Mouse (Mus musculus) ZHBTc4 (cell line): ENCODE data around the gene Ccdc107.
A peak's percentile ranks its signal among the peaks of the same experiment; 100 is the strongest.

Source experiments
- DNase-seq: peaks from one replicate; pipeline ENCODE4 v3.0.0-alpha.2; 2011; ENCODE audit warnings: low read depth, low spot score

Ccdc107 gene

DNA sequence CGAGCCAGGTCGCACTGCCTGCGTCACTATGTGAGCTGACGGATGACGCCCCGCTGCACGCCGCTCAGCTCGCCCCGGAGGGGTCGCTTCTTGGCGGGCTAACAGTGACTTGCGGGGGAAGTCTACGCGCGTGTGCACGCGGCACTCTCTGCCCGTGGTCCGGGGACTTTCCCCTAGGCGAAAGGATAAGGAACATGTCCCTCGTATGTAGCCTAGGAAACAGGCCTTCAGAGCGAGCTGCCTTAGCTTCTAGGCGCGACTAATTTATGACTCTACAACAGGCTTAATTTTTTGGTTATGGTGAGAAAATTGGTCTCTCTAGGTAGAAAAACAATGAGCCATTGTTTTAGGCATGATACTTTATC, at the start of gene Ccdc107:
TSS of gene Ccdc107 (plus strand) at position 80 of the 365 bp plus-strand sequence.
- peak; percentile 99 for DNase-seq

DNA sequence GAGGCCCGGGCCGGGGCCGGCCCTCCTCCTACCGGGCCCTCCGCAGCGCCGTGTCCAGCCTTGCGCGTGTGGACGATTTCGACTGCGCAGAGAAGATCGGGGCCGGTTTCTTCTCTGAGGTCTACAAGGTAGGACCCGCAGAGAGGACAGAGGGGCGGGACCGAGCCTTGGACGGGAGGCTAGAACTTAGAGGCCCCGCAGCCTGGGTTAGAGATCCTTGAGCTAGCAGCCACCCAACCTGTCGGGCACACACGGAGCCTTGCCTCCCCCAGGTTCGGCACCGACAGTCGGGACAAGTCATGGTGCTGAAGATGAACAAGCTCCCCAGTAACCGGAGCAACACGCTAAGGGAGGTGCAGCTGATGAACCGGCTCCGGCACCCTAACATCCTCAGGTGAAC, 49.2 kb upstream of the Ccdc107 start:
- DNase-seq, result peak; percentile 56

DNA sequence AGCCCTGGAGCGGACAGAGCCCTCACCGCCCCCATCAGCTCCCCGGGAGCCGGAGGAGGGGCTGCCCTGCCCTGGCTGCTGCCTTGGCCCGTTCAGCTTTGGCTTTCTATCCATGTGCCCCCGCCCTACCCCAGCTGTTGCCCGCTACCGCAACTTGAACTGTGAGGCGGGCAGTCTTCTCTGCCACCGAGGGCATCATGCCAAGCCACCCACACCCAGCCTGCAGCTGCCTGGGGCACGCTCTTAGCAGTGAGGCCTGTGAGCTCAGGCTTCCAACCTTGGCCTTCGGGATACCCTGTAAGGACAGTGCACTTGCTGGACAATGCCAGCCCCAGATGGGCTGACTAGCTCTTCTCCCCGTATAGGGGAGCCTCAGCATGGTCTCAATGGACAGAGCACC, 45.4 kb upstream of the Ccdc107 start:
- DNase-seq, result no peak

DNA sequence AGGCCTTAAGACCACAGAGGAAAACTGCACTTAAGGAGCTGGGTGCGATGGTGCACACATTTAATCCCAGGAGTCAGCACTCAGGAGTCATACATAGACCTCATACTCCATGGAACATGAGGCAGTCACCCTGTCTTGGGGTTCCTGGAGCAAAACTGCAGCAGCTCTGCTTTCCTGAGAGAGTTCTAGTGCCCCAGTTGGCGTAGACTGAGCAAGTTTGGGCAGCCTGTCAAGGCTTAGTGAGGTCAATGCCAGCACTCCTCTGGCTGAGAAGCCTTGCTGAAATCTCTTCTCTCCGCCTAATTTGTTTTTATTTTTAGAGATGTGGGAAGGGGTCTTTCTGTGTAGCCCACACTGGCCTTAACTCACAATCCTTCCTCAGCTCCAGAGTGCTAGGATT, 44.1 kb upstream of the Ccdc107 start:
- no peak for DNase-seq

DNA sequence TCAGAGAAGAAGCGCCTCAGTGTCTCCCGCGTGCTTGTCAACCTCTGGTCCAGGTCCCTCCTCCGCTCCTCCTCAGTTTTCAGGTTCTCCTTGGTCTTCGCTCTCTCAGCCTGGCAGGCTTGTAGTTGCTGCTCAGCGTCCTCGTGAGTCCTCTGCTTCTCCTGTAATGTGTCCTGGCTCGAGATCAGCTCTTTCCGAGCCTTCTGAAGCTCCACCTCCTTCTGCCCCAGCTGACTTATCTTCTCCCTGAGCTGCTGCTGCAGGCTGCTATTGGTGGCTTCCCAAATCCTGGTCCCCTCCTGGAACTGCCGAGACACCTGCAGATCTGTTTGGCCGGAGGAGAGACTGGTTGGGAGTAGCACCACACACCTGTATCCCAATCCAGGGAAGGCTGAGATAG, 40.4 kb upstream of the Ccdc107 start:
- no peak for DNase-seq

DNA sequence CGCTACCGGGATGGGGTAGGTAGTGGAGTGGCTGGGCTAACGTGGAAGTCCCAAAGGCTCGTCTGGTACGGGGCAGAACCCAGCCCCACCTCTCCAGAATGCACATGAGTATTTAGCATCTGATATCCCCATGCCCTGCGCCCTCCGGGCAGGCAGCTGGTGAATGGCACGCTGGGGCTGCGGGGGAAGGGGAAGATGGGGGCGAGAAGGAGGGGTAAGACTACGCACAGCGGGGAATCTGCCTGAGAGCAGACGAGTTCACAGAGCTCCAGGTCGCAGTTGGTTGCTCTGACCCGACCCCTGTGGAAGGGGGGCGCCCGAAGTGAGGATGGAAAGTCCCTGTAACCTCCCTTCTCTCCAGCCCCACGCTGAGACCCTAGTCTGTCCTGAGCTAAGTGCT, 39.3 kb upstream of the Ccdc107 start:
- no peak for DNase-seq

DNA sequence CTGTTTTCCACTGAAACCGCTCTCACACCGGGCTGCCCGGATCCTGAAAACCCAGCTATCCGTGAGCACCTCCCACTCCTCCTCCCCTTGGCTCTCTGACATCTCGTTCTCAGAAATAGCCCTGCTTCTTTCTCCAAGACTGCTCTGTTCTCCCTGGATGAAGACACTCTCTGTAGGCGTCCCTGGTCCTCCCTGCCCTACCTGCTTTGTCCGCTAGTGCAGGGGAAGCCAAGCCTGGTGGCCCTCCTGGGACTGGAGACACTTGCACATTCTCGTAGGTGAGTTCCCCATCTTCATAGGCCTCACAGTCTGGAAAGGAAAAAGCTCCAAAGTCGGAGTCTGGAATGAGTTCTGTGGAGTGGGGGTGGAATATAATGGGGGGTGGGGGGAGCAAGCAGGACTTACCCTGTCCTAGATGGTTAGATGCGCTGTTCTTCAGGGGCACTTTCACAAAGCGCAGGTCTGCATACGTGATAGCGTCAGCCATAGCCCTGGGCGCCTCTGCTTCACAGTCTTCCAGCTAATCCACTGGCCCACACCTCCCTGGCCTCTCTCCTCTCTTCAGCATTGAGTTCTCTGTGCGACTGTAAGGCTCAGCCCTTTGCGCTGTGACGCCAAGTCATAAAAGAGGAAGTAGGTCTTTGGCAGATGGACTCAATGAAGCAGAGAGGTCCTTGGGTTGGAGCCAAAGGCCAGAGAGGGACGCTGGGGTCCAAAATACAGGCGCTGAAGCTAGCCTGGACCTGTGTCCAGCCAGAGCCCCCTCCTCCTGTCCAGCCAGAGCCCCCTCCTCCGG, 38.5 kb upstream of the Ccdc107 start, which contains the start of gene Cd72:
TSS of gene Cd72 (minus strand) at position 588 of the 796 bp plus-strand sequence.
- no peak for DNase-seq

DNA sequence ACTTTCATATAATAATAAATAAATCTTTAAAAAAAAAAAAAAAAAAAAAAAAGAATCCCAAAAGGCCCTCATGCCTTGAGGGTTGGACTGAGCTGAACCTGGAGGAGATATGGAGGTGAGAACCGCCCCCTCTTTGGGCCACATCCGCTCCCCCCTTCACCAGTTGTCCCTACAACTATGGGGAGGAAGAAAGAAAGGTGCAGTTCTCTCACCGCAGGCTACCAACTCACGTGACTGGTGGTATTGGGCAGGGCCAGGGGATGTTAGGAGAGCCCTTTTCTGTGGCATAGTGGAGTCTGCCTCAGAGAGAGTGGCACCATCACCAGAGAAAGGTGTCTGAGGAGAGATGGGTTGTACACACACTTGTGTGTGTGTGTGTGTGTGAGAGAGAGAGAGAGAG, 36.2 kb upstream of the Ccdc107 start:
- DNase-seq, result no peak

DNA sequence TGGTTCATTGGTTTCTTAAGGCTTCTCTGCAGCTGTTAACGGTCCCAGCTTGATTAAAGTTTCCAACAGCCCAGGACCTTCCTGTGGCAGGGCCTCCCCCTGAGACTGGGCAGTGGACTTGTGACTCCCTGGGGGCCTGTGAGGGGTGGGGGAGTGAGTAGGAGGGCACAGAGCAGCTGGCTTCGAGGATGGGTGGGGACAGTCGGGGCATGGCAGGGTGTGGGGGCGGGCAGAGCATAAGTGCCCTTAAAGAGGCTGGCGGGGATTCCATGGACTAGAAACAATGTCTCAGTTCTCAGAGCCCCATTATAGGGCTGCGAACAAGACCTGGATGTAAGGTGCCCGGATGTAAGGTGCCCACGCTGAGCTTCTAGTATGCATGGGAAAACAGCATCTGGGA, 35.6 kb upstream of the Ccdc107 start:
- no peak for DNase-seq

DNA sequence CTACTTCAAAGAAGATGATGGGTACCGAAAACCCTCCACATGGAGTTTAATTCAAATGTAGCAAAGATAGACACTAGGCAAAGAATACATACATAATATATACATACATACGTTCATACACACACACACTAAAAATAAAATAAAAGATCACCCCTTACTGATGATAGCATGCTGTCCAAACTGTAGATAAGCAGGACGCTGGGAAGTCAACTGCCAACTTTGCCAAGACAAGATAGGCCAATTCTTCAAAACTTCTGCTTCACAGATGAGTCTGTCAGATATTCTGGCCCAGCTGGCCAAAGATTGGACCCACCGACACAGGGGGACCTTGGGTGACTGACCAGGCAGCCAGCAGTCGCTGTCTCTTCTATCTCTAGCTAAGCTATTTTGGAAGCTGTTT, 29.6 kb upstream of the Ccdc107 start:
- DNase-seq, result no peak

DNA sequence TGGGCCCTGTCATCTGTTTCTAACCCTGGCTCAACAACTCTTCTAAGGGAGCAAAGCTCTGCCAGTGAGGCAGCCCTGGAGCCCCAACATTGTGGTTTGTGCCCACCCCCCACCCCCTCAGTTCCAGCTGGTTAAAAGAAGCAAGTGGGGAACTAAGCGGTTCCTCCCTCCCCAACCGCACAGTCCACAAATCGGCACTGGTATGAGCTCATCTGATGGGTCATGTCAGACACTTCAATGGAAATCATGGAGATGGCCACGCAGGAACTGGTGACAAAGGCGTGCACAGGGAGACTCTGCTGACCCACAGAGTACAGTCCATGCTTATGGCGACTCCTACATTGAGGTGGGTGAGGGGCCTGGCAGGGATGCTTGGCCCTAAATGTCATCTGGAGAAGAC, 26.8 kb upstream of the Ccdc107 start:
- DNase-seq, result no peak

DNA sequence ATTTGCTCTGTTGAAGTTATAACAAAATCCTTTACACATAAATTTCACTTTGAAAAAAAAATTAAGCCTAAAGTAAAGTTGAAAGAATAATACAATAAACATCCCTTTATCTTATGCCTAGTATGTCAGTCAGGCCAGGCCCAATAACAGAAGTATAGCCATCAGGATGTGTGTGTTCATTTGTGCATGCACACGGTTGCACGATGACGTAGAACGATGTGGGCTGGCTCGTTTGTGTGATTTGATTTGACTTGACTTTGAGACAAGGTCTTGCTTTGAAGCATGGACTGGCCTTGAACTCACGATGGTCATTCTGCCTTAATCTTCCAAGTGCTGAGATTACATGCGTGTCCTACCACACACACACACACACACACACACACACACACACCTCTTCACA, 25.8 kb upstream of the Ccdc107 start:
- DNase-seq, result no peak

DNA sequence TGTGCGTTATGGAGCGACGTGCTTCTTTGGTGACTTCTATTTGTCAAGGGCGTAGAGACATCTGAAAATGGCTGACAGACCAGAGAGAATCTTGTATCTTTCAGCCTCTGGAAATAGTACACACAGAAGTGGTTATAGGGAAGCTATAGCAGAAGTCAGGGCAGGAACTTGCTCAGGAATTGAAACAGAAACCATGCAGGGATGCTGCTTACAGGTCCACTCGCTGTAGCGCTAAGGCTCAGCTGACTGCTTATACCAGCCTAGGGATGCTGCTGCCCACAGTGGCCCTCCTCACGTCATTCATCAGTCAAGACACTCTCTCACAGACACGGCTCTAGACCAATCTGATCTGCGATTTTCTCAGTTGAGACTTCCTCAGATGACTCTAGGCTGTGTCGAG, 22.4 kb upstream of the Ccdc107 start:
- DNase-seq, result no peak

DNA sequence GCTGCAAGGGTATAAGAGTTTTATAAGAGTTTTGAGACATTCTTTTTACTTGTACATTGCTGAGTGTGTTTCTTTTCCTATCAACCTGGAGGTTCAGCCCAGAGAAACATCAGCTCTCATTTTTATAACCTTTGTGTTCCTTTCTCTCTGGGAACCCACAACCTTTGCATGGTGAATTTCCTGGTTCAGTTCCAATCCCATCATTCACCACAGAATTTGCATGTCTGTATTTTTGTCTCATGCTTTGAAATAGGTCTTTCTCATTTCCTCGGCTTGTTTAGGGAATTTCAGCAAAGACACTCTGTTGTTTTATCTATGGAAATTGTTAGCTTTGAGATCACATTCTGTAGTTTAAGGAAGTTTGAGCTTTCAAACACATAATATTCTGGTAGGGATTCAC, 19.1 kb upstream of the Ccdc107 start:
- no peak for DNase-seq

DNA sequence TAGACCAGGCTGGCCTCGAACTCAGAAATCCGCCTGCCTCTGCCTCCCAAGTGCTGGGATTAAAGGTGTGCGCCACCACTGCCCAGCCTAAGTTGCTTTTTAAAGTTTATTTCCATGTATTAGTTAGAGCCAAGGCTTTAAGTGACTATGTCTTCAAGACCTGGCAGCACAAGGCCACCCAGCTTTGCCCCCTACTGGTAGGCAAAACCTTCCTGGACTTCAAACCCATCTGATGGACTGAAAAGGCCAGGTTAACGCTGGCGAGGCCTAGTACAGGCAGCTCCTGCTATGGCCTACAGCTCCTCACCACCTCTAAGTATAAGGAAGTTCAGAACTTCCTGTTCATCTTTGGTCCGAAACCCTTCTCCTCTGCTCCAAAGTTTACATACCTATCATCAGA, 16.1 kb upstream of the Ccdc107 start:
- no peak for DNase-seq

DNA sequence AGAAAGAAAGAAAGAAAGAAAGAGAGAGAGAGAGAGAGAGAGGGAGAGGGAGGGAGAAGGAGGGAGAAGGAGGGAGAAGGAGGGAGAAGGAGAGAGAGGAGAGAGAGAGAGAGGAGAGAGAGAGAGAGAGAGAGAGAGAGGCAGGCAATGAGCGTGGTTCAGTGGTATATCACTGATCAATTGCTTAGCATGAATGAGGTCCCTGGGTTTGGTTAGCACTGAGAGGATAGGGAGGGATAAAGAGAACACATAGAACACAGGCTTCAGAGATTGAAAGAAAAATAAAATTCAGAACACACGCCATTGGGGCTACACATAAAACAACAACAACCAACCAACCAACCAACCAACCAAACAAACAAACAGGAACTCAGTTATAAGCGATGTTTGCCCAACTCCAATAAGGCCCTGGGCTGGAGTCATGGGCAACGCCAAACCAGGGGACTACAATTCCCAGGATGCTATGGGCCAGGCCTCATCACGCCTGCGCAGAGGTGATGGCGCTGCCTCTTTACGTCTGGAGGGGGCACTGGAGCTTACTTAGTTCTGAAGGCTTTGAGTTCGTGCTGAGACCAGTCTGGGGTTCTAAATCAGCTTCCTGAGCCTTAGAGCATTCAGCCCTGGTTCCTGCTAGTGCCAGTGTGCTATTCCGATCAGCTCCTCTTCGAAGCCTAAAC, 14.7 kb upstream of the Ccdc107 start:
- DNase-seq, result peak; percentile 96

DNA sequence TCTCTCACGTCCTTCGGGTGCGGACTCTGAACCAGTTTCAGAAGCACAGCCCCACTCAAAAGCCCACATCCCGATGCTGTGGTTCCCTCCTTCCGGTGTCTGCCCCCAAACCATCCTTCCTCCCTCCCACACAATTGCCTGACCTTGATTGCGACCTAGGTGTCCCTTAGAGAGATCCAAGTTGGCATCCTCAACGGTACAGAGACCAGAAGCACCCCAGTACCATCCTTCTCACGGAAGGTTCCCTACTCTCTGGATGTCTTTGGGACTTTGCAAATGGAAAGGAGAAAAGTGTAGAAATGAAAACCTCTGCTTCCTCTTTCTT, 14.2 kb upstream of the Ccdc107 start:
- DNase-seq, result no peak

DNA sequence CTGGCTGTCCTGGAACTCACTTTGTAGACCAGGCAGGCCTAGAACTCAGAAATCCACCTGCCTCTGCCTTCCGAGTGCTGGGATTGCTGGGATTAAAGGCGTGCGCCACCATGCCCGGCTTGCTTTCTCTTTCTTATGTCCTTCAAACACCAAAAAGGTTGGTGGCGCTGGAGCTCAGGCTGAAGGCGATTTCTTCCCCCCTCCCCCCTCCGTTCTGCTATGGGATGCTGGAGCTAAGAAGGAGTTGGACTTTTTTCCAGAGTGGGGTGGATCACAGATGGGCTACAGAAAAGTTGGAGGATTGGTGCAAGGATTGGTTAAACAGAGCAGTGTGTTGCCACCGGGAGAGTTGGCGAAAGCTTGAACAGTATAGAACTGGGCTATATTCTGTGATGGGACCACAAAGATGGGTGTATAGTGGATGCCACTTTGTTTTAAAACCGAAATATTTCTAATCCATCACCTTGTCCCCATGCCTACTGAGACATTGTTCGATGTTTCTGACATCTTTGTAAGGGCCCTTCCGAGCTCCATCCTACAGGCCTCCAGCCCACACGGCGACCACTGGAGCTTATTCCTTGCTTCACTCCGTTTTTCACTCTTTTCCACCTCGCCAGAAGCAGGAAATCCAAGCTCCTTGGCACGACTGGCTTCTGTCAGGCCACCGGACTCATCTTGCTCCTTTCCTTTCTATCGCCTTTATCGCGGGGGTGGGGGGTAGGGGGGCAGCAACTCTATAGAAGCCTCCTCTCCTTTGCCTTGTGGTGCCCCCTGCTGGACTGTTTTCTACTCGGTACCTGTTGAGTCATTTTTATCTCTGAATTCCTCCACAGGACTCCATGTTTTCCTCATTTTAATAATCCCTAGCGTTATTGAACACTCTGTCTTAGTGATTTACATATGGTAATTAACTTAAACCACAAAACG, 13.5 kb upstream of the Ccdc107 start:
- DNase-seq, result peak; percentile 82

DNA sequence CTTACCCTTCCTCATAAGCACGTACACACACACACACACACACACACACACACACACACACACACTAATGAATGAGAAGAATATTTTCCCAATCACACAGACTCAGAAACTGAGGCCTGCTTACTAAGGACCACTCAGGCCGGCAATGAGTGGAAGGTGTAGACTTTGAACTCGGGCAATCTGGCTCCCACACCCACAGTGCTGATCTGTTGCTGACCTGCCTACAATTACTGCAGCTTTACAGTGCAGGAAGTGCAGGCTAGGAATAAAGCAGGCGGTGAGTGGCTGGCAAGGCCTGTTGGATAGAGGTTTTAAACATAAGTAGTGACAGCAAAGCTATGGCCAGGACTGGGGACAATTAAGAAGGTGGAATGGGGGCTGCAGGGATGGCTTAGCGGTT, 11.7 kb upstream of the Ccdc107 start:
- no peak for DNase-seq

DNA sequence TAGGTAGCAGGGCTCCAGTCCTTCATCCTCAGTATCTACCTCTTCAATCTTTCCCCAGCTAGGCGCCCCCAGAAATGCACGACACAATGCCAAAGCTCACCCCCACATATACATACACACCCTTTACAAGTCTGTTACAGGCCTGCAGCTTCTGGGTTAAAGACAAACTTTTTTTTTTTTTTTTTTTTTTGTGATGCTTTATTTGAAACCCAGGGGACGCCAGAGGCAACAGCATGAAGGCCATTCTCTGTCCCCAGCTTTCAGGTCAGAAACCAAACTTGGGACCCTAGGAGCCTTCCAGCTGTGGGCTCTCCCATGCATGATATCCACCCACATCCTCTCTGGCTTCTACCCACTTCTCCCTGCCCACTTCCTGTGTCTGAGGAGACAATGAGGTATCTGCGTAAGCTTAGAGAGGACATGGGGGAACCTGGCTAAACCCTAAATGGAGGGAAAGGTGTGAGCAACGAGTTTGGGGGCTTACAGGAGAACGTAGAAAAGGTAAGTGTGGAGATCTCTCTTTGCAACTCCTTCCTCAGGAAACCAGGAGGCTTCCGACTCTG, 10.7 kb upstream of the Ccdc107 start:
- no peak for DNase-seq

DNA sequence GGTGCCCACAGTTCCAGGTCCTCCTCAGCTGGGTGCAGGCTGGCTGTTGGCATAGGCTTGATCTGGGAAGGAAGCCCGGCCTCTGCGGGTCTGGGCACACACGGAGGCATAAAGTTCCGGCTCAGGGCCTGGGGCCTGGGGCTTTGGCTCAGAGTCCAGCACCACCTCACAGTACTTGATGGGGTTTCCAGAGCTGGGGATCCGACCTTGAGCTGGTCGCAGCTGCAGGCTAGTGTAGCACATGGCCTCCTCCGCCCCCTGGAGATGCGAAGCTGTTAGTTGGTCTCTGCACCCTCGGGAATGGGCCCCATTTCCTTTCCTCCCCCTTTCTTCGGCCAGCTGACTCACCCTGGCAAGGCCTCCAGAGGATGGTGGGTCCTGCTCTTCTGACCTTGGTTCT, 10.1 kb upstream of the Ccdc107 start:
- no peak for DNase-seq

DNA sequence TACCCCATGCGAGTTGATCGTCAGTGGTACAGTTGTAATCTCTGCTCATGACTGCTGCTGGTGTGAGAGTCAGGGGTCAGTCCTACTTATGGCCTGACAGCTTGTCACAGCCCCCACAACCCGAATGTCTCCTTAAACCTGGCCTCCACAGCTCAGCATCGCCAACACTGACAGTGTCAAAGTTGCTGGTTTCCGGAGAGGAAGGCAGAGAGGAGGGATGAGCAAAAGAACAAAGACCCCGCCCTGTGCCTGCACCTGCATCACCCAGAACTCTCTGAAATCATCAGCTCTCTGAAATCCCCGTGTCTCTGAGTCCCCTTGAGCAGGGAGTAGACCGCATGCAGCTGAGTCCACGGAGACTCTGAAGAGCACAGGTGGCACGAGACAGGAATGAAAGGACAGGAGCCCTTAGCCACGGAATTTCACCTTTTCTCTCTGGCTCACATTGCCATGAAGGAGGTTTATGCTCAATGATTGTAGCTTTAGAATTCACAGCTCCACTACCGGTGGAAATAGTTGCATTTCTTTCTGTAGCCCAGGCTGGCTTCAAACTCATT, 9.1 kb upstream of the Ccdc107 start, which contains the start of gene Sit1:
TSS of gene Sit1 (minus strand) at position 200 of the 557 bp plus-strand sequence.
- no peak for DNase-seq
